Mouse (Mus musculus): ENCODE results near the gene Plekha6. TPM values are rescaled to one million over a fixed set of nuclear protein-coding genes. Genes with fewer than 3 reads are reported as not detected.

Plekha6 gene
- total RNA-seq, 2 experiments from 2014 or later, result 8.1 to 10.6 TPM

GRCm38 (mm10) chr1:133213901-133214300 lies 49.9 kb downstream of the Plekha6 start:
- no peak for DNase-seq (ENCODE audit: low spot score)

- DNase-seq (ENCODE audit: low spot score), result no peak
Observed at GRCm38 (mm10) chr1:133214672-133215359, 50.8 kb downstream of the Plekha6 start.

GRCm38 (mm10) chr1:133215360-133215700 lies 51.3 kb downstream of the Plekha6 start:
- DNase-seq (ENCODE audit: low spot score), result no peak

GRCm38 (mm10) chr1:133215753-133216152 lies 51.7 kb downstream of the Plekha6 start:
- DNase-seq (ENCODE audit: low spot score), result no peak

GRCm38 (mm10) chr1:133217031-133217430 lies 53.0 kb downstream of the Plekha6 start:
- DNase-seq (ENCODE audit: low spot score), result no peak

- no peak for DNase-seq (ENCODE audit: low spot score)
Observed at GRCm38 (mm10) chr1:133219106-133219505, 55.1 kb downstream of the Plekha6 start.

- DNase-seq (ENCODE audit: low spot score), result no peak
Observed at GRCm38 (mm10) chr1:133221459-133221858, 57.4 kb downstream of the Plekha6 start.

- DNase-seq (ENCODE audit: low spot score), result no peak
Observed at GRCm38 (mm10) chr1:133222445-133222995, 58.5 kb downstream of the Plekha6 start.

- DNase-seq (ENCODE audit: low spot score), result no peak
Observed at GRCm38 (mm10) chr1:133224674-133225073, 60.7 kb downstream of the Plekha6 start.

GRCm38 (mm10) chr1:133225137-133225536 lies 61.1 kb downstream of the Plekha6 start:
- no peak for DNase-seq (ENCODE audit: low spot score)

GRCm38 (mm10) chr1:133225561-133225960 lies 61.6 kb downstream of the Plekha6 start:
- peak; percentile 54 for DNase-seq (ENCODE audit: low spot score)

GRCm38 (mm10) chr1:133225963-133226660 lies 62.1 kb downstream of the Plekha6 start:
- DNase-seq (ENCODE audit: low spot score), result peak; percentile 67

- peak; percentile 55 for DNase-seq (ENCODE audit: low spot score)
Observed at GRCm38 (mm10) chr1:133226928-133227327, 62.9 kb downstream of the Plekha6 start.

- DNase-seq (ENCODE audit: low spot score), result no peak
Observed at GRCm38 (mm10) chr1:133227378-133227777, 63.4 kb downstream of the Plekha6 start.

GRCm38 (mm10) chr1:133228809-133229487 lies 64.9 kb downstream of the Plekha6 start:
- DNase-seq (ENCODE audit: low spot score), result peak; percentile 56

GRCm38 (mm10) chr1:133231523-133232193 lies 67.6 kb downstream of the Plekha6 start:
- DNase-seq (ENCODE audit: low spot score), result no peak

- DNase-seq (ENCODE audit: low spot score), result no peak
Observed at GRCm38 (mm10) chr1:133235909-133236308, 71.9 kb downstream of the Plekha6 start.

GRCm38 (mm10) chr1:133236693-133237440 lies 72.9 kb downstream of the Plekha6 start:
- DNase-seq (ENCODE audit: low spot score), result peak; percentile 66

- DNase-seq (ENCODE audit: low spot score), result no peak
Observed at GRCm38 (mm10) chr1:133237670-133238069, 73.7 kb downstream of the Plekha6 start.

- DNase-seq (ENCODE audit: low spot score), result no peak
Observed at GRCm38 (mm10) chr1:133239121-133239812, 75.3 kb downstream of the Plekha6 start.

Measured in gastrocnemius, adult 18-20 months (tissue).